26 mouse cellular contexts compared by ENCODE assay signal in genomic region chr9:60293129-60293528, GRCm38 (mm10).
"Had no signal": no experiment of that assay in that cellular context is flagged by ENCODE, and none has a peak within 500 bp of the region (broad histone marks: within the 10 kb centered on the region; RNA-seq: fewer than 3 reads in every experiment).

No protein-coding gene starts in this region.

- H3K4me2 ChIP-seq: embryonic facial prominence, embryonic 12.5 days; embryonic facial prominence, embryonic 13.5 days; embryonic facial prominence, embryonic 15.5 days; forebrain, embryonic 12.5 days; forebrain, embryonic 13.5 days; forebrain, embryonic 15.5 days had no signal

- H3K4me1 ChIP-seq: embryonic facial prominence, embryonic 12.5 days; forebrain, embryonic 12.5 days; forebrain, embryonic 13.5 days; forebrain, embryonic 15.5 days had no signal

- H3K27me3 ChIP-seq: embryonic facial prominence, embryonic 12.5 days; embryonic facial prominence, embryonic 13.5 days; embryonic facial prominence, embryonic 15.5 days; forebrain, embryonic 12.5 days; forebrain, embryonic 13.5 days; forebrain, embryonic 15.5 days had no signal

- H3K36me3 ChIP-seq: embryonic facial prominence, embryonic 10.5 days; embryonic facial prominence, embryonic 12.5 days; embryonic facial prominence, embryonic 13.5 days; embryonic facial prominence, embryonic 15.5 days; forebrain, embryonic 10.5 days; forebrain, embryonic 12.5 days; forebrain, embryonic 15.5 days had no signal

- H3K9ac ChIP-seq: embryonic facial prominence, embryonic 12.5 days; embryonic facial prominence, embryonic 13.5 days; embryonic facial prominence, embryonic 15.5 days; forebrain, embryonic 12.5 days; forebrain, embryonic 13.5 days; forebrain, embryonic 15.5 days; forebrain, postnatal 0 days had no signal

- ATAC-seq: forebrain, embryonic 13.5 days; forebrain, embryonic 14.5 days; forebrain, embryonic 15.5 days; forebrain, embryonic 16.5 days; forebrain, postnatal 0 days had no signal

- H3K27ac ChIP-seq: embryonic facial prominence, embryonic 10.5 days; embryonic facial prominence, embryonic 12.5 days; embryonic facial prominence, embryonic 13.5 days; embryonic facial prominence, embryonic 15.5 days; forebrain, embryonic 10.5 days; forebrain, embryonic 12.5 days; forebrain, embryonic 13.5 days; forebrain, embryonic 15.5 days; gastrocnemius, adult 2 months; heart, adult 2 months; heart, embryonic 10.5 days had no signal

- H3K4me3 ChIP-seq: embryonic facial prominence, embryonic 10.5 days; embryonic facial prominence, embryonic 12.5 days; embryonic facial prominence, embryonic 13.5 days; embryonic facial prominence, embryonic 15.5 days; erythroblast, embryonic 14.5 days; forebrain, embryonic 10.5 days; forebrain, embryonic 12.5 days; forebrain, embryonic 13.5 days; forebrain, embryonic 15.5 days; gastrocnemius, adult 2 months; heart, adult 2 months; heart, embryonic 10.5 days had no signal

- DNase-seq: cerebellum, adult 9-10 months; cerebellum, adult 9-11 months; cerebellum, postnatal 25 days; cerebellum, postnatal 36 days; embryo, embryonic 11 days; forebrain, postnatal 0 days; gastrocnemius, adult 2 months; gastrocnemius, postnatal 10 days; gastrocnemius, postnatal 14 days; gastrocnemius, postnatal 25 days; gastrocnemius, postnatal 36 days; heart, adult 11 months; heart, adult 18-20 months; heart, adult 2 months had no signal

- H3K9me3 ChIP-seq: embryonic facial prominence, embryonic 10.5 days; embryonic facial prominence, embryonic 12.5 days; embryonic facial prominence, embryonic 13.5 days; forebrain, embryonic 10.5 days; forebrain, embryonic 12.5 days; forebrain, embryonic 13.5 days; forebrain, embryonic 15.5 days; heart, embryonic 10.5 days had no signal
